Mouse (Mus musculus) embryonic stem cell, embryonic (primary cell): ENCODE data around the gene Ndufaf2.

ENCODE experiments used
- CTCF ChIA-PET, 4 experiments: fragments of 300-600 bp in 2 of 4; fragments of 350-600 bp in 2 of 4; sonication (Branson Sonifier 250); formaldehyde crosslinking; loops; one replicate each; lab custom pipeline; 2022; ENCODE audit warnings: inconsistent platforms in 2 of 4; lab: Charles Lee
- POLR2A ChIA-PET, 4 experiments: fragments of 300-600 bp in 2 of 4; fragments of 350-600 bp in 2 of 4; sonication (Branson Sonifier 250); formaldehyde crosslinking; loops; one replicate each; lab custom pipeline; 2022; ENCODE audit warnings: antibody characterized with exemption in 4 of 4, inconsistent platforms in 1 of 4; lab: Charles Lee

Ndufaf2 gene

DNA sequence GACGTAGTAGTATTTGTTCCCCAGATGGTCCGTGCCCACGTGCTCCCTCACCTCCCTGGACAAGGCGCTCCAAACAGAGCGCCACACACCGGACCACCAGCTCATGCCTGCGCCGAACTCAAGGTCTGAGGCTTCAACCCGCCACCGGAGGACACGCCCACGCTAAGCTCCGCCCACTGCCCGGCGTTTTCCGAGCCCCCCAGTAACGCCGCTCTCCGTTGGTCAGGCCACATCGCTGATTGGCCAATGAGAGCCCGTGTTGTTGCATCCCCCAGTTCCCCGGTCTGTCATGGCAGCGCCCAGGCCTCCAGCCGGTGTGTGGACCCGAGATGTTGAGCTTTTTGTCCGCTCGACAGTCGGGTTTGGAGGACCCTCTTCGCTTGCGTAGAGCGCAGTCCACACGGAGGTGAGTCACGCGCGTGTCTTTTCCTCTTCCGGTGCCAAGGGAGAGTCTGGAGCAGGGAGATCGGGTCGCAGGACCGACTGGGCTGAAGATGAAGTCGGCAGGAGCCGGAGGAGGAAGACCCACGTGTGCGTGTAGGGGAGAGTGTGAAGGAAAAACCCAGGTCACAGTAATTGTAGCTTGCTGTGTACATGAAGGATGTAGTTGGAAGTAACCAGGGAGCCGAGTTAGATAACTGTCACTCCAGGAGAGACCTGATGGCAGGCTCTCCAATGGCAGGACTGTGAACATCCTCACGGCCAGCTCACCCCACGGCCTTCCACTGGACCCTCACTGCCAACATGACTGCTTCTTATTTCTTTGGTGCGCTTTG, at the start of gene Ndufaf2, which contains the start of gene Ercc8:
Gene Ndufaf2 (minus strand): TSS at position 159 of the 776 bp plus-strand sequence.
Gene Ercc8 (plus strand): TSS at position 267 of the 776 bp plus-strand sequence.
- POLR2A ChIA-PET = interaction anchor here (0.6 to 1.8 kb wide), 18 partner anchors 8 to 638 kb away, joined by 3 to 9 read pairs (median 4); partner anchors contain the start of genes Depdc1b (in 3 of the 4) and Smim15 (in 1 of the 4)
- CTCF ChIA-PET = interaction anchor here (0.5 to 1.8 kb wide), 9 partner anchors 9 to 1578 kb away, joined by 3 to 7 read pairs (median 3); partner anchors contain the start of gene Depdc1b (in 1 of the 4)

DNA sequence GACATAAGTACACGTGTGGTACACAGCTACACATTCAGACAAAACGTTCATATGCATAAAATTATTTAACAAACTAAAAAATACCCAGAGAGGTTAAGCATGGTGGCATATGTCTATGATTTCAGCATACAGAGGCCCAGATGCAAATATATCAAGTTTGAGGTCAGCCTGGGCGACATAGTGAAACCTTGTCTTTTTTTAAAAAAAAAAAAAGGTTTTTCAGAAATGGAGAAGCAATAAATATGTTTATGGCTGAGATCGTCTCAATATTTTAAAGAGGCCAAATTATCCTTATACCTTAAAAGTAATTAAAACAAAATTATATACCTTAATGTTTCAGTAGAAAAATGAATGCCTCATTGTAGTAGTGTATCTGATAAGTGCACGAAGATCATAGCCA, 49.7 kb upstream of the Ndufaf2 start:
- ChIA-PET POLR2A (no interaction called here), CTCF (no interaction called here)

DNA sequence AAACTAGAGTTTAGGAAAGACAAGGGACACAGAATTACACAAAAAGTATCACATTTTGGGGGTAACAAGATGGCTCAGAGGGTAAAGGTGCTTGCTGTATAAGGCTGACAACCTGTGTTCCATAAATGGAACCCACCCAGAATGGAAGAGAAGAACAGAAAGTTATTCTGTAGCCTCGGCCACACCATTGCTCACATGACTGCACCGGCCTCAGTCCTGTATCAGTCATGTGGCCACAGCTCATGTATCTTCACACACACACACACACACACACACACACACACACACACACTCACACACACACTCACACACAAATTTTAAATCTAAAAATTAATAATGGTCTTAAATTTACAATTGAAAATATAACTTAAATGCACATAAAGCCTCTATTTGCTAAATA, 49.0 kb upstream of the Ndufaf2 start:
- POLR2A ChIA-PET = no interaction called here
- CTCF ChIA-PET = no interaction called here

DNA sequence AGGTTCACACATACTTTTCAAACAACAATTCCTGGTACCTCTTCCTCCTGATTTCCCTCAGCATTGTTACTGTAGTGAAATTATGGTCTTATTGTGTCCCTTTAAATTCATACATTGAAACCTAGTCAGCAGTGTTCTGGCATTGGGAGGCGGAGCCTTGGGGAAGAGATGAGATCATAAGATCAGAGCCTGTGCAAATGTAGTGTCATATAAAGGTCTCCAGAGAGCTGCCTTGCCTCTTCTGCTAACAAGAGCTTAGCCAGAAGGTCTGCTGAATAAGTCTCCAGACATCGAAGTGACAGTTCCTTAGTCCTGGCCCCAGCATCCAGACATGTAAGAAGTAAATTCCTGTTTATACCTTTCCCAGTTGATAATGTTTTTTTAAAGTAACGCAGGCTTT, 46.4 kb upstream of the Ndufaf2 start:
- POLR2A ChIA-PET = interaction anchor here in 1 of 4 experiments (0.9 kb wide), 1 partner anchor 111 kb away, joined by 3 read pairs; the partner anchor contains the start of gene Depdc1b

GRCm38 (mm10) chr13:108195474-108195873, 37.1 kb upstream of the Ndufaf2 start:
- ChIA-PET CTCF (interaction anchor here in 2 of 4 experiments (0.7 to 1.2 kb wide), 2 partner anchors 134 to 403 kb away, joined by 3 to 4 read pairs; no protein-coding TSS in a partner anchor), POLR2A (interaction anchor here in 1 of 4 experiments (0.8 to 3.0 kb wide), 2 partner anchors 10 to 16 kb away, joined by 3 to 11 read pairs; no protein-coding TSS in a partner anchor)

More for the DNA sequence above, 46.4 kb upstream of the Ndufaf2 start:
- CTCF ChIA-PET = no interaction called here

GRCm38 (mm10) chr13:108191074-108191720, 32.8 kb upstream of the Ndufaf2 start:
- POLR2A ChIA-PET = interaction anchor here in 1 of 4 experiments (0.6 to 1.4 kb wide), 3 partner anchors 31 to 1213 kb away, joined by 3 to 5 read pairs (median 4); partner anchors contain the start of gene Depdc1b
- CTCF ChIA-PET = interaction anchor here in 3 of 4 experiments (0.5 to 1.4 kb wide), 7 partner anchors 15 to 1447 kb away, joined by 3 to 4 read pairs (median 3); partner anchors contain the start of gene Depdc1b (in 1 of the 3)

- CTCF ChIA-PET = no interaction called here
- POLR2A ChIA-PET = no interaction called here
Measured at GRCm38 (mm10) chr13:108187994-108188393, 29.6 kb upstream of the Ndufaf2 start.

GRCm38 (mm10) chr13:108185530-108185929, 27.1 kb upstream of the Ndufaf2 start:
- ChIA-PET POLR2A (interaction anchor here in 1 of 4 experiments (2.6 kb wide), 1 partner anchor 11 kb away, joined by 11 read pairs; no protein-coding TSS in a partner anchor), CTCF (no interaction called here)

- CTCF ChIA-PET = interaction anchor here in 1 of 4 experiments (0.6 kb wide), 1 partner anchor 26 kb away, joined by 3 read pairs; the partner anchor contains the start of genes Ercc8 and Ndufaf2
- POLR2A ChIA-PET = interaction anchor here in 1 of 4 experiments (2.6 kb wide), 1 partner anchor 12 kb away, joined by 11 read pairs; no protein-coding TSS in a partner anchor
Measured at GRCm38 (mm10) chr13:108184743-108185255, 26.4 kb upstream of the Ndufaf2 start.

GRCm38 (mm10) chr13:108180821-108181220, 22.4 kb upstream of the Ndufaf2 start:
- POLR2A ChIA-PET = no interaction called here
- CTCF ChIA-PET = no interaction called here

- CTCF ChIA-PET = interaction anchor here in 1 of 4 experiments (1.1 kb wide), 1 partner anchor 13 kb away, joined by 3 read pairs; no protein-coding TSS in a partner anchor
- POLR2A ChIA-PET = interaction anchor here in 1 of 4 experiments (0.5 kb wide), 1 partner anchor 44 kb away, joined by 6 read pairs; no protein-coding TSS in a partner anchor
Measured at GRCm38 (mm10) chr13:108179618-108180017, 21.2 kb upstream of the Ndufaf2 start.

- POLR2A ChIA-PET = interaction anchor here in 2 of 4 experiments (0.8 to 2.1 kb wide), 2 partner anchors 12 to 24 kb away, joined by 3 to 7 read pairs; partner anchors contain the start of genes Ercc8 (in 1 of the 2) and Ndufaf2 (in 1 of the 2)
- CTCF ChIA-PET = interaction anchor here in 1 of 4 experiments (1.3 kb wide), 1 partner anchor 10 kb away, joined by 3 read pairs; no protein-coding TSS in a partner anchor
Measured at GRCm38 (mm10) chr13:108170511-108170910, 12.1 kb upstream of the Ndufaf2 start.

DNA sequence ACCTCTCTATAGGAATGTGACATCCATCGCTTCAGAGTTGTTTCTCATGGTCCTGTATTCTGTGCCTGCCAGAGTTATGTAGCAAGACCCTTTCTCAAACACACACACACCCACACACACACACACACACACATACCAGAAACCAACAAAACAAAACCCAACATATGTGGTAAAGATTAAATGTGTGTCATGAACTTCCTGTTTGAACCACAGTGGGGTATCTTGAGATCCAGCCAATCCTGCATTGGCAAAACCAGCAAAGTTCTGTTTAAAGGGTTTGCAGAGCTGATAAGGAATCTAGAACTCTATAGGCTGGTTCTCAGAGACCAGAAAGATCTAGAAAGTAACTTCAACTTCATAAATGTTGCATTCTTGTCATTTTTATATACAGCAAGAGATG, 11.6 kb upstream of the Ndufaf2 start:
- CTCF ChIA-PET = interaction anchor here in 1 of 4 experiments (0.6 to 1.3 kb wide), 2 partner anchors 9 to 1915 kb away, joined by 3 read pairs; no protein-coding TSS in a partner anchor
- POLR2A ChIA-PET = interaction anchor here in 2 of 4 experiments (0.8 to 2.1 kb wide), 2 partner anchors 12 to 25 kb away, joined by 3 to 7 read pairs; partner anchors contain the start of genes Ercc8 (in 1 of the 2) and Ndufaf2 (in 1 of the 2)

- ChIA-PET POLR2A (interaction anchor here in 2 of 4 experiments (0.6 to 1.1 kb wide), 2 partner anchors 10 to 207 kb away, joined by 4 read pairs; no protein-coding TSS in a partner anchor), CTCF (no interaction called here)
Measured at GRCm38 (mm10) chr13:108164621-108165020, 6.2 kb upstream of the Ndufaf2 start.

GRCm38 (mm10) chr13:108163912-108164311, 5.5 kb upstream of the Ndufaf2 start:
- POLR2A ChIA-PET = interaction anchor here in 1 of 4 experiments (0.6 kb wide), 1 partner anchor 9 kb away, joined by 4 read pairs; no protein-coding TSS in a partner anchor
- CTCF ChIA-PET = no interaction called here

DNA sequence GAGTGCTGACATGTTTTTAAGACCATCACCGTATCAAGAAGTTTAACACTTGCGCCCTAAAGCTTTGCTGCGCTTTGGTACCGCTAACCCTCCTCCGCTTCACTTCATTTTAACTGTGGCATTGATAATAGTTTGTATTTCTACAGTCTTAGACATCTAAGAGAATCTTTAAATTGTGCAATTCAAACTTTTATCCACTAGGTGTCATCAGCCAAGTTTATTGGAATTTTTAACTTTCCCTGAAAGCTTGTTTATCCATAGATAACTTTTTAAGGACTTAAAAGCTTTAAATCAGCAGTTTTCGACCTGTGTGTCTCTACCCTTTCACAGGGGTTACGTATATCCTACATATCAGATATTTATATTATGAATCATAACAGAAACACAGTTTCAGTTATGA, 1.5 kb upstream of the Ndufaf2 start:
- CTCF ChIA-PET = interaction anchor here in 3 of 4 experiments (0.7 to 1.5 kb wide), 4 partner anchors 10 to 1359 kb away, joined by 3 to 6 read pairs (median 4); no protein-coding TSS in a partner anchor
- POLR2A ChIA-PET = interaction anchor here in 2 of 4 experiments (0.5 to 2.0 kb wide), 3 partner anchors 32 to 312 kb away, joined by 4 to 5 read pairs (median 4); partner anchors contain the start of gene Depdc1b (in 1 of the 2)

DNA sequence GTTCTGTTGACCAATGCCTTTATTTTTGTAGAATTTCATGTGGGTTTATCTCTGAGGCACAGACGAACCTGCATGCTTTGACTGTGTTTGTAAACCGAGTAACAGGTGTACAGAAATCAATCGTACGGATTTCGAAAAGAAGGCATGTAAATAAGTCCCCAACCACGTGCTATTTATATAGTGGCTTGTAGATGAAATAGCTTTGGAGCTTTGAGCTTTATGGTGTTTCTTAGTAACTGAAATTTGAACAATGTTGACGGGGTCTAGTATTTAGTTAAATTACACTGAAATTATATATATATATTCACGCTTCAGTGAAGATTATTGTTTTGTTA, 785 bp upstream of the Ndufaf2 start:
- POLR2A ChIA-PET = interaction anchor here in 3 of 4 experiments (0.6 to 2.0 kb wide), 13 partner anchors 8 to 277 kb away, joined by 3 to 9 read pairs (median 4); partner anchors contain the start of gene Depdc1b (in 2 of the 3)

More for the DNA sequence above, 785 bp upstream of the Ndufaf2 start:
- CTCF ChIA-PET = interaction anchor here in 3 of 4 experiments (0.5 to 1.8 kb wide), 6 partner anchors 19 to 1358 kb away, joined by 3 to 7 read pairs (median 5); partner anchors contain the start of gene Depdc1b (in 1 of the 3)
